Mouse (Mus musculus): ENCODE results near the gene Clec11a. TPM values are rescaled to one million over a fixed set of nuclear protein-coding genes. Genes with fewer than 3 reads are reported as not detected.

The Clec11a gene
- 1 to 10 TPM; 2.6 to 3.6 TPM for total RNA-seq (2021)
- long read RNA-seq, experiment 1, partial matches to known transcripts: 4 of 9 reads
- long read RNA-seq, experiment 1, other reads (novel, unspliced or antisense): 5 of 9 reads
- long read RNA-seq, experiment 2, partial matches to known transcripts: 1 of 6 reads
- long read RNA-seq, experiment 2, other reads (novel, unspliced or antisense): 5 of 6 reads

GRCm38 (mm10) chr7:44306516-44307240 lies at the start of gene Clec11a:
Gene Clec11a (minus strand): TSS chr7:44306902.
- DNase-seq (ENCODE audit: low spot score in 2 of 2): no peak
- intact Hi-C loops (cut with DNase I): no loop called here

- DNase-seq (ENCODE audit: low spot score in 2 of 2): peak in 1 of 2 experiments; percentile 36
- intact Hi-C loops (cut with DNase I): no loop called here
Measured at GRCm38 (mm10) chr7:44355411-44355810, 48.7 kb upstream of the Clec11a start.

DNA sequence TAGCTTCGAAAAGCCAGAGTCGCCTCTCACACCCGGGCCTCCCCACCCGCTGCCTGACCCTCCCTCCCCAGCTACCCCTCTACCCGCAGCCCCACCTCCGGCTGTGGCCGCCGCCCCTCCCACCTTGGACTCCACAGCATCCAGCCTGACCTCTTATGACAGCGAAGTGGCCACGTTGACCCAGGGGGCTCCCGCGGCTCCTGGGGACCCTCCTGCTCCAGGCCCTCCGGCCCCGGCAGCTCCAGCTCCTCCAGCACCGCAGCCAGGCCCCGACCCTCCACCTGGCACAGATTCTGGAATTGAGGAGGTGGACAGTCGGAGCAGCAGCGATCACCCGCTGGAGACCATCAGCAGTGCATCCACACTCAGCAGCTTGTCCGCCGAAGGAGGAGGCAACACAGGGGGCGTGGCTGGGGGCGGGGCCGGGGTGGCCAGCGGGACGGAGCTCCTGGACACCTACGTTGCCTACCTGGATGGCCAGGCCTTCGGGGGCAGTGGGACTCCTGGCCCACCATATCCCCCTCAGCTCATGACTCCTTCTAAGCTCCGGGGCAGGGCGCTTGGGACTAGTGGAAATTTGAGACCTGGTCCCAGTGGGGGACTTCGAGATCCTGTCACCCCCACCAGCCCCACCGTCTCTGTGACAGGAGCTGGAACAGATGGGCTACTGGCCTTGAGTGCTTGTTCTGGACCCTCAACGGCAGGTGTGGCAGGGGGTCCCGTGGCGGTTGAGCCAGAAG lies 47.1 kb upstream of the Clec11a start:
- DNase-seq (ENCODE audit: low spot score in 2 of 2): no peak
- intact Hi-C loops (cut with DNase I): no loop called here

DNA sequence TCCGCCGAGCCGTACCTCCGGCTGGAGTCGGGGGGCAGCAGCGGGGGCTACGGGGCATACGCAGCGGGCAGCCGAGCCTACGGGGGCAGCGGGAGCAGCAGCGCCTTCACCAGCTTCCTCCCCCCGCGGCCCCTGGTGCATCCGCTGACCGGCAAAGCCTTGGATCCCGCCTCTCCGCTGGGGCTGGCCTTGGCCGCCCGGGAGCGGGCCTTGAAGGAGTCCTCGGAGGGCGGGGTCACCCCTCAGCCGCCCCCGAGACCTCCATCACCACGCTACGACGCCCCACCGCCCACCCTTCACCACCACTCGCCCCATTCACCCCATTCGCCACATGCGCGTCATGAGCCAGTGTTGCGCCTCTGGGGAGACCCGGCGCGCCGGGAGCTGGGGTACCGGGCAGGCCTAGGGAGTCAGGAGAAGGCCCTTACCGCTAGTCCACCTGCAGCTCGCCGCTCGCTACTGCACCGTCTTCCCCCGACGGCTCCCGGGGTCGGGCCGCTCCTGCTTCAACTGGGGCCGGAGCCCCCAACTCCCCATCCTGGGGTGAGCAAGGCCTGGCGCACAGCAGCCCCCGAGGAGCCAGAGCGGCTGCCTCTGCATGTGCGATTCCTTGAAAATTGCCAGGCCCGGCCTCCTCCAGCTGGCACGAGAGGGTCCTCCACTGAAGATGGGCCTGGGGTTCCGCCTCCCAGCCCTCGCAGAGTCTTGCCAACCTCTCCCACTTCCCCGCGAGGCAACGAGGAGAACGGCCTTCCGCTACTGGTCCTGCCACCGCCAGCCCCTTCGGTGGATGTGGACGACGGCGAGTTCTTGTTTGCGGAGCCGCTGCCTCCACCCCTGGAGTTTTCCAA lies 46.3 kb upstream of the Clec11a start:
- intact Hi-C loops (cut with DNase I): no loop called here

GRCm38 (mm10) chr7:44351881-44352749 lies 45.4 kb upstream of the Clec11a start:
- intact Hi-C loops (cut with DNase I): loop anchor here (1.0 kb wide), 1 partner anchor 90 kb away; no protein-coding TSS in a partner anchor
- peak in 1 of 2 experiments; percentile 18 for DNase-seq (ENCODE audit: low spot score in 2 of 2)

More for the DNA sequence above, 46.3 kb upstream of the Clec11a start:
- DNase-seq (ENCODE audit: low spot score in 2 of 2): peak in 1 of 2 experiments; percentile 22

DNA sequence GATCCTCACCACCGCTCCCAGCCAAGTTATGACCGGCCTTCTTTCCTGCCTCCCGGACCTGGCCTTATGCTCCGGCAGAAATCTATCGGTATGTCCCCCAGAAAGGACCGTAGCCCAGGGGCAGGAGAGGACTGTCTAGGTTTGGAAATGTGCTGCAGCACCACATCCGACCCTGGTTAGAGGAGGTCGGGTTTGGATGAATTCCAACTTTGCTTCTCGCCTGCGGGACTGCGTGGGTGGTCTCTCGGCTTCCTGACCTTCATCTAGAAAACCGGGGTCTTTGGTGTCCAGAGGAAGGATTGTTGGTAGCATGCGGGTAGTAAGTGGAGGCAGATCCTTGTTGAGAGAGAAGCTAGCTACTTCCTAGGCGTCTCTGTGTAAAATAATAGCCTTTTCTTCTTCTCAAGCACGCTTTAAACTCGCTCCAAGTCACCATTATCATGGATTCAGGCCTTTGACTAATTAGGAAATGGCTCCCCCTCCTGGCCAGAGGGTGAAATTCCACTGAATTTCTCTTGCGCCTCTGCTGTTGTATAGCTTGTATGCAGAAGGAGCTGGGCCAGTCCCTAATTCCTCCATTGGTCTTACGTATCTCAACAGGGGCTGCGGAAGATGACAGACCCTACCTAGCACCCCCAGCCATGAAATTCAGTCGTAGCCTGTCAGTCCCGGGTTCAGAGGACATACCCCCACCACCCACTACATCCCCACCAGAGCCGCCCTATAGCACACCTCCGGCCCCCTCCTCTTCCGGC lies 44.4 kb upstream of the Clec11a start:
- DNase-seq (ENCODE audit: low spot score in 2 of 2): peak; percentile 90 to 95
- intact Hi-C loops (cut with DNase I): loop anchor here (1.0 kb wide), 1 partner anchor 89 kb away; no protein-coding TSS in a partner anchor

GRCm38 (mm10) chr7:44349043-44349442 lies 42.3 kb upstream of the Clec11a start:
- intact Hi-C loops (cut with DNase I): no loop called here
- no peak for DNase-seq (ENCODE audit: low spot score in 2 of 2)

DNA sequence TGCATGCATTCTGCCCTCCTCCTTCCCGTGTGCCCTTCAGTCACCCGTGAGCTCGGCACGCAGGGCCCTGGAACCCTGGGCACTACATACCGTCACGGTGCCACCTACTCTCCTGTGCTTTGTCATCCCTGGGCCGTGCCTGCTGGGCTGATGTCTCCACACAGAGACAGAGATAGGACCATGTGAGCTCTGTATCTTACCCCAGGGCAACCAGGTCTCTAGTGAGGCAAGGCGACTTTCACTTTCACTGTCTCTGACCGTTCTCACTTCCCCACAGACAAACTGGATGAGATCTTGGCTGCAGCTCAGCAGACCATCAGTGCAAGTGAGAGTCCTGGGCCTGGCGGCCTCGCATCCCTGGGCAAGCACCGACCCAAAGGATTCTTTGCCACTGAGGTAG lies 37.9 kb upstream of the Clec11a start:
- DNase-seq (ENCODE audit: low spot score in 2 of 2): no peak
- intact Hi-C loops (cut with DNase I): no loop called here

GRCm38 (mm10) chr7:44343459-44344015 lies 36.8 kb upstream of the Clec11a start:
- intact Hi-C loops (cut with DNase I): no loop called here

DNA sequence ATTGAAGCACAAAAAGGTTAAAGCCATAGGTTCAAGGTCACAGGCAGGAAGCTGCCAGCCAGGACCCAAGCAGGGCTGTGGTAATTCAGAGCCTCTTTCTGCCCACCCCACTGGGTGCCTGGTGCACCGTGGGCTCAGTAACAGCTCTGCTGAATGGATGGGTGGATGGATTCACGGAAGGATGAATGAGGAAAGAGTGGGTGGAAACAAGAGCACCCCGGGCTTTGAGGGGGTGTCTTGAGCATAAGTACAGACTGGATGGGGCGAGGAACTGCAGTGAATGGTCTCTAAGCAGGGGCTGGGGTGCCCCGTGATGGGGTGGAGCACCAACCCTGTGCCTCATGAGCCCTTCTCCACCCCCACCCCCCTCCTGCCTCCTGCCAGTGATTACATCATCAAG lies 35.0 kb upstream of the Clec11a start:
- intact Hi-C loops (cut with DNase I): no loop called here
- DNase-seq (ENCODE audit: low spot score in 2 of 2): peak in 1 of 2 experiments; percentile 50

More at GRCm38 (mm10) chr7:44343459-44344015, 36.8 kb upstream of the Clec11a start:
- no peak for DNase-seq (ENCODE audit: low spot score in 2 of 2)

- intact Hi-C loops (cut with DNase I): no loop called here
Measured at GRCm38 (mm10) chr7:44341119-44341518, 34.4 kb upstream of the Clec11a start.

DNA sequence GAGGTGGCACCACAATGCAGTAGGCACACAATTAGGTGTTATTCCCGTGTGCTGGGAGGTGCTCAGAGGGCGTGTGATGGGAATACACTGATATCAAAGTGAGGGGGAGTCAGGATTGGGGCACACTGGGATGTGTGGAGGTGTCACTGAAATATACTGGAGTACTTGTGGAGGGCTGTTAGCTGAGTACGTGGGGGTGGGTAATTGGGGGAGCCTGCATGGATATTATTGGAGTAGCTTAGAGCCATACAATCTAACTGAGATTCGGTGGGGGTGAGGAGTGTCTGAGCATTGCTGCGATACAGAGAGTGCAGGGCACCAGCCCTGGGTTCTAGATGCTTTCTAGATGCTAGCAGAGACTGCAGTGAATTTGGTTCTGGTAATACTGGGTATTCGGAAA lies 33.5 kb upstream of the Clec11a start:
- DNase-seq (ENCODE audit: low spot score in 2 of 2): no peak
- intact Hi-C loops (cut with DNase I): no loop called here

More at GRCm38 (mm10) chr7:44341119-44341518, 34.4 kb upstream of the Clec11a start:
- no peak for DNase-seq (ENCODE audit: low spot score in 2 of 2)

- no peak for DNase-seq (ENCODE audit: low spot score in 2 of 2)
- intact Hi-C loops (cut with DNase I): no loop called here
Measured at GRCm38 (mm10) chr7:44337121-44337849, 30.6 kb upstream of the Clec11a start.

- intact Hi-C loops (cut with DNase I): no loop called here
Measured at GRCm38 (mm10) chr7:44336046-44337021, 29.6 kb upstream of the Clec11a start.

DNA sequence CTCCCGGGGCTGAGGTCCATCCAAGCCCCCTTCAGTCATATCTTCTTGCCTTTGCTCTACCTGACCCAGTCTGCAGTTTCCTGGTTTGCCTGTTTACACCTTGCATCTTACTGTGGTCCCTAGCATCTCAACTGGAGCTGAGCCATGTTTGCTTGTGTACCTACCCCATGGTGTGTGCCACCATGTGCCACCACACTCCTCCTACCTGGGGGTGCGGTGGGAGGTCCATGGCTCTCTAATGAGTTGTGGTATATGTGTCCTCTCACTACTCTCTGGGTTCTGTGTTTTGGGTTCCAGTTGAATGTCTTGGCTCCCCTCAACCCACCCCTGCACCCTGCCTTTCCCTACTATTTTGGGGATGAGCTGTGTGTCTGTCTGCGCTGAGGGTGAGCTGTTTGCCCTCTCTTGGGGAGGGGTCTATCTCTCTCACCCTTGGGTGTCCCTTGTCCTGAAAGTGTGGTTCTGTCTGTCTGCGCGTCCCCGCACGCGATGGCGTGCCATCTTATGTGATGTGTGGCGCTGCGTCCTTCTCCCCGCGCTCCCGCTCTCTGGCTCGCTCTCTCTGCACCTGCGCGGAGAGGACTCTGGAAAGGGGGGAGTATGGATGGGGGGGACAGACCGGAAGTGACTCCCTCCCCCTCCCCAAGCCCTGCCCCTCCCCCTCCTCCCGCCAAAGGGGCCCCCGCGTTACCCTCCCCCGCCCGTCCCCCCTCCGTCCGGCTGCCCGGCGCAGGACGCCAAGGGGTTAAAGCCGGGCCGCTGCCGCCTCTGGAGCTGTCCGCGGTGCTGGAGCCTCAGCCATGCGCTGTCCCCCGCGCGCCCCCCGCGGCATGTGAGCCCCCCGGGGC lies 28.6 kb upstream of the Clec11a start:
- DNase-seq (ENCODE audit: low spot score in 2 of 2): no peak
- intact Hi-C loops (cut with DNase I): no loop called here

More at GRCm38 (mm10) chr7:44336046-44337021, 29.6 kb upstream of the Clec11a start:
- peak in 1 of 2 experiments; percentile 92 for DNase-seq (ENCODE audit: low spot score in 2 of 2)
